Mouse (Mus musculus) monocyte, adult 5-6 weeks (primary cell): Measurements from ENCODE around the gene Acot8. TPM values are rescaled to one million over a fixed set of nuclear protein-coding genes. Genes with fewer than 3 reads are reported as not detected.

ENCODE experiments used
- ATAC-seq: fragments of 153-309, 156-312 bp; replicated peaks from 2 replicates; pipeline ENCODE4 v1.8.0; 2017; ENCODE audit warnings: mild to moderate bottlenecking; ENCODE audit not compliant: low TSS enrichment, insufficient number of reproducible peaks, severe bottlenecking, poor library complexity, low FRiP score
- total RNA-seq: library from RNA; stranded (forward); fragments of 200-1000, 200-491, 200-594 nt; gene quantifications from 3 replicates; pipeline ENCODE4 v1.2.3, GENCODE M21; 2017

Gene Acot8
- total RNA-seq, 1 experiment from 2014 or later: 45.3 TPM

DNA sequence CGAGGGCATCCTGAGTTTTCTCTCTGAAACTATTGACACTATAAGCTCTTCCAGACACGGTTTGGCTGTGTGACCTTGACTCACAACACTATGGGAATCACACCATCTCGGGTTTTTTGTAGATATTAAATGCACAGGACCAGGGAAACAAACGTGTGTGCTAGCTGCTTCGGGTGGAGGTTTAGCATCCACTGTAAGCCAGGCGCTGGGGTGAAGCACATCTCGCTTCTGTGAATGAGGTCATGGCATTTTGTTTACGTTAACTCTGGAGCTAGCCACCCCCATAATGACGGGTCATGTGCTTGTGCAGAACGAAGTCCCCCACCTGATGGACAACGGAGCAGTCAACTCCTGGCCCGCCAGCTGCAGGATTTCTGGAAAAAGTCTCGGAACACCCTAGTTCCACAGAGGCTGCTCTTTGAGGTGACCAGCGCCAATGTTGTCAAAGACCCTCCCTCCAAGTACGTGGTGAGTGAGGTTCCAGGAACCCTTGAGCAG, 18.2 kb downstream of the Acot8 start:
- no peak for ATAC-seq

DNA sequence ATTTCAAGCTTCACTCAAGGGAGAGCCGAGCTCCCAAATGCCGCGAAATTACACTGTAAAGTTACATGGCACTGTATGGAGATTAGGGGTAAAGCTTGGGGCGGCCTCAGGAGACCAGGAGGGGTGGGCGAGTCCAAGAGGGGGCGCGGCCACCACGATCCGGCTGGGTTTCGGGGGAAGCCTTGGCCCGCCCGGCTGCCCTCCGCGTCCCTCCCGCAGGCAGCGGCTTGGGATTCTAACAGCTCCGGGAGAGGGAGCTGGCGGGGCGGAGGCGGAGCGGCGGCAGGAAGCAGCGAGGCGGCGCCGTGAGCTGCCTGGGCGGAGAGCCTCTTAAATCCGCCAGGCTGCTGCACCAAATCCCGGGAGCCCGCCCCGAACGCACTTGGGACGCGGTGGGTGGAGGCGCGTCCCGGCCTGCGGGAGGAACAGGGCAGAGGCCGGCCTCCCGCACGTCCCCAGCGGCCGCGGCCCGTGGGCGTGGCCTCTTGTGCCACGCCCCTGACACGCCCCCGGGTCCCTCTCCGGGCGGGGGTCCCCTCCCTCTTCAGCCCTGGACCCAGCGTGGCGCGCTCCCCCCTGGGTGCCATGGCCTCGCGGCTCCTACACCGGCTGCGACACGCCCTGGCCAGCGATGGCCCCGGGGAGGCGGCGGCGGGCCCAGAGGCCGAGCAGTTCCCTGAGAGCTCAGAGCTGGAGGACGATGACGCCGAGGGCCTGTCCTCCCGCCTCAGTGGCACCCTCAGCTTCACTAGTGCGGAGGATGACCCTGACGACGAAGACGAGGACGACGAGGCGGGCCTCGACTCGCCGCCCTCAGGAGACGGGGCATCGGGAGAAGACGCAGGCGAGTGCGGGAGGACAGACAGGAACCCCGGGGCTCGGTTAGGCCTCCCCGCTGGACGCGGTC, 18.9 kb downstream of the Acot8 start, which contains the start of gene Snx21:
Snx21 (plus strand) TSS at position 343 of the 907 bp plus-strand sequence.
- ATAC-seq: peak; percentile 27

- no peak for ATAC-seq
Measured at GRCm38 (mm10) chr2:164784869-164785420, 19.7 kb downstream of the Acot8 start.

GRCm38 (mm10) chr2:164783926-164784581, 20.6 kb downstream of the Acot8 start:
- no peak for ATAC-seq

GRCm38 (mm10) chr2:164781876-164782275, 22.8 kb downstream of the Acot8 start:
- ATAC-seq: no peak

DNA sequence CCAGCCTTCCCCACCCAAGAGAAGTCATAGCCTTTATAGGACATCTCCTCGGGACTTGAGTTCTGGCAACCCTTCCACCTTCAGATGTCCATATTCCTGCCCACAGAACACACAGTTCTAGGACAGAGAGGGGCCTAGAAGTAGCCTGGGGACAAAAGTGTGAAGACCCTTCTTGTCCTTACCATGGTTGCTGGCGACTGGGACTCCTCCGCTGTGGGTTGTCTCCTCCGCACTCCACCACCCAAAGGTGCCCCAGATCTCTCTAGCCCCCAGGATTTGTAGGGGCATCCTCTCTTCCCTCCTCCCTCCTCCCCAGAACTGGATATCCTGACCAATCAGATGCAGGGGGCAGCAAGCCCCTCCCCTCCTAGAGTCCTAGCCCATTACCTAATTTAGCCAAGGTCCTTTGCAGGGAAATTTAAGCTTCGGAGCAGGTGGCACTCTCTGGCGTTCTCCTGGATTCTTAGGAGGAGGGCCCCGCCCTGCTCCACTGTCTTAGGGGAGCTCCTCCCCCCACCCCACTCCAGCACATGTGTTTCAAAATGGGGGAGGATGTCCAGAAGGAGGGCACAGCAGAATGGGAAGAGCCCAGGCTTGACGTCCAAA, 25.1 kb downstream of the Acot8 start, which contains the start of gene Tnnc2:
Tnnc2 (minus strand) TSS at position 487 of the 606 bp plus-strand sequence.
- no peak for ATAC-seq

DNA sequence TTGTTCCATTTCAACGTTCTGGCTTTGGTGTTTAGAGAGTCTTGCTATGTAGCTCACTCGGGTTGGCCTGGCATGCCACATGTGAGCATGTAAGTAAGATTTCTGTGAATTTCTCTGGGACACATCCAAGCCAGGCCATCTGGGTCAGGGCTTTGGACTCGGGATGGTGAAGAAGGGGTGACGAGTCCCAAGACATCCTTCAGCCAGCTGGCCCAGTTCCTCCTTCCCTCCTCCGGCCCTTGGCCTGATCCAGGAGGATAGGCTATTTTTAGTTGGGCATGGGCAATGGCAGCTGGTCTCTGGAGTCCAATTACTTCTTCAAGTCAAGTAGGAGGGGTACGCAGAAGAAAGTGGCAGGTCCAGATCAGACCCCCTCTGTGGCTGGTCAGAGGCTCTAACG, 25.9 kb downstream of the Acot8 start:
- ATAC-seq: no peak

DNA sequence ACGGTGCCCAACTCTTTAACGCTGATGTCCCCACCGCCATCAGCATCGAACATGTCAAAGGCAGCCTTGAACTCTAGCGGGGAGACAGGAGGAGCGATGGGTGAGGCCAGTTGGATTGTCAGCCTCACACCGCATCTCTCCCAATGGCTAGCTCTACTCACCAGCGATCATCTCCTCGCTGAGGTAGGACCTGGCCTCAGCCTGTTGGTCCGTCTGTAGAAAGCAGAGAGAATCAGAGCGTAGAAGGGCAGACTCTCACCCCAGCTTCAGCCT, 26.7 kb downstream of the Acot8 start:
- ATAC-seq: no peak

GRCm38 (mm10) chr2:164777246-164778014, 27.3 kb downstream of the Acot8 start:
- ATAC-seq: no peak

DNA sequence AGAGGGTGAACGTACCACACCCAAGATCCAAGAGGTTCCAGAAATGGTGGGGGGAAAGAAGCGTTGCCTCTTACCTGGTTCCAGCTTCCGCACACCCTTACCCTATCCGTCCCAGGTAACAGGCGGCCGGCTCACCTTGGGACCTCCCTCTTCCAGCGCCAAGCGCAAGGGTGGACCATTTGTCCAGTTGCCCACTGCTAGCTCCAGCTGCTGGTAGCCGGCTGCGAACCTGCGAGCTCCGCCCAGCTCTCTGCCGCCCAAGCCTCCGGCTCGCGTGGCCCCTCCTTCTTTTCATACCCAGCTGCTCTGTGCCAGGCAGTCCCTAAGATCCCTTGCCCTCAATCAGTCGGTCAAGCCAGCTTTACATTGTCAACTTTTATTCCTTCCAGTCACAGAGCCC, 27.9 kb downstream of the Acot8 start:
- no peak for ATAC-seq

DNA sequence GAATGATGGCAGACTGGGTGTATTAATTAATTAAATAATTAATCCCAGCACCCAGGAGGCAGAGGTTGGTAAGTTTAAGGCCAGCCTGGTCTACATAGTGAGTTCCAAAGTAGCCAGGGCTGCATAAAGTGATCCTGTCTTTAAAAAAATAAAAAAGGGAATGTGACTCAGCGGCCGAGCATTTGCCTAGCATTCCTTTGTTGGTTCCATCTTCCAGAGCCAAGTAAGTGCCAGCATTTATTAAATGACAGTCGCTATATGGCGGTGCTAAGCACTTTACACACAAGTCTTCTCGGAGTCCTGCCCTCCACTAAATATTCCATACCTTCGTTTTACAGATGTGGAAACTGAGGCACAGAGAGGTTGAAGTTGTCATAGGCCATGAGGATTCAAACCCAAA, 28.6 kb downstream of the Acot8 start:
- no peak for ATAC-seq

- no peak for ATAC-seq
Measured at GRCm38 (mm10) chr2:164773989-164774364, 30.7 kb downstream of the Acot8 start.

DNA sequence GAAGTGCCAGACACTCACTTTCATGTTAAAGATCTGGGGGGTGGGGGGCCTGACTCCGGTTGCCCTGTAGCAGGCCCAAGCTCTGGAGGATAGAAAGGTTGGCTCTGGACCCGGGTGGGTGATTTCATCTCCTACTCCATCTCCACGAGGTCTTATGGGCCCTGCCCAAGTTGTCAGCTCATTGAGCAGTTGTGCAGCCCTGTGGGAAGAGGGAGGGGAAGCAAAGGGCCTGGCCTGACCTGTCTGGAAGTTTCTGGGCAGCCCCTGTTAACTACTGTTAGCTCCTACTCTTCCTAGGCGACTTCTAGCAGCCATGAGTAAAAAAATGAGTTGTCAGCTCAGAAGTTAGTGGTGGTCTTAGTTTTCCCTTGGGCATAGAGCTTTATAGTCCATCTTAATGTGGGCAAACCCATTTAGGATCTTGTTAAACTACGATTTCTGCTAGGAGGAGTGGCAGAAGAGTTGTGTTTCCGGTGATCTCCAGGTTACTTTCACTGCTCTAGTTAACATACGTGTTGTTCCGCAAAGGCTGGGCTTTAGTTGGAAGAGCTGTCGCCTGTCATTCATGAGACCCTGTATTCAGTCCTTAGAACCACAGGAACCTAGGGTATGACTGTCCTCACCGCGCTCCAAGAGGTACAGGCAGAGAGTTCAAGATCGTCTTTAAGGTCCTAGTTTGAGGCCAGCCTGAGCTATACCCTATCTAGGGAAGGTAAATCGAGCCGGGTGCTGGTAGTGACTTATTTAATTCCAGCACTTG, 31.3 kb downstream of the Acot8 start:
- ATAC-seq: no peak

DNA sequence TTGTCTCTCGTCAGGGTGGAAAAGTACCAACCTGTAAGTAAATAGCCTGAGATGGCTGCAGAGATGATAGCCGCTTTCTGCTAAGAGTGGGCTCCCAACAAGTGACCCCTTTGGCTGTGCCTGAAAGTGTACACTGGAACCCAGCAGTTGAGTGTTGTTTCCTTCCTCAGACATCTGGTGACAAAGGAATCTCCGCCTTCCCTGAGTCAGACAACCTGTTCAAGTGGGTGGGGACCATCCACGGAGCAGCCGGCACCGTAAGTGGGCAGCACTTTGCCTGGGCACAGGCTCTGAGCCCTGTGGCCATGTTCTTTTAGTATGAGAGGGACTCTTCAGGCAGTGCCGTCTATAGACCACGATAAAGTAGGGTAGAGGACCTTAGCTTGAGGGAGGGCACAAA, 33.6 kb downstream of the Acot8 start:
- ATAC-seq: no peak

GRCm38 (mm10) chr2:164770279-164770678, 34.4 kb downstream of the Acot8 start:
- ATAC-seq: no peak

DNA sequence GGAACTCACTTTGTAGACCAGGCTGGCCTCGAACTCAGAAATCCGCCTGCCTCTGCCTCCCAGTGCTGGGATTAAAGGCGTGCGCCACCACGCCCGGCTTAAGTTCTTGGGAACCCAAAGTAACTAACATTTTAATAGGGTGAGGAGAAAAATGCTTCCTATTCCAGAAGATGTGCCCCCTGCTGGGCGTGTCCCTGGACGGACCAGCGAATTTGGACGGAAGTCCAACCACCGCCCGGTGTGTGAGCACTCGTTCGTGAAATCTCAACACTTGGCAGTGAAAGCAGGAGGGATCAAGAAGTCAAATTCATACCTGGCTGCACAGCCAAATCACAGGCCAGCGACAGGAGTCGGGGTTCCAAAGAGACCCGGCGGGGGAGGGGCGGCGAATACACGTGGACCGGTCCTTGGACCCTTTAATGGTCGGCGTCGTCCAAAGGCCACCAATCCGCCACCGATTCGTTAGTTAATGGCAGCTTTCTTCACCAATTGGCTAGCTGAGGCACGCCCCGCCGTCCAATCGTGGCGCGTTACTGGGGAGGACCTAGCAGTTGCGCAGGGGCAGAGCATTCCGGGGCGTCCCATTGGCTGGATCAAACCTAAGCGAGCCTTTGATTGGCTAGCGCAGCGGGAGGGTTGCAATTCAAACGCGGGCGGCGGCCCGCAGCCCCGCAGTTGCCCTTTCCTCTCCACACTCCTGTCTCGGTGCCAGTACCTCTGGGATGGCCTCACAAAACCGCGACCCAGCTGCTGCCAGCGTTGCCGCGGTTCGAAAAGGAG, 35.2 kb downstream of the Acot8 start, which contains the start of gene Ube2c:
Ube2c (plus strand) TSS at position 641 of the 780 bp plus-strand sequence.
- peak; percentile 99 for ATAC-seq
